Mouse (Mus musculus) E14TG2a.4 (cell line): Measurements from ENCODE around the gene Zbtb22.

Experiments used
- CTCF ChIP-seq: conservative IDR thresholded peaks from 2 replicates; pipeline ENCODE4 v1.5.1; 2014; ENCODE audit warnings: low read length
- NANOG ChIP-seq: IDR thresholded peaks from 2 replicates; pipeline ENCODE4 v1.6.1; 2014; ENCODE audit warnings: borderline replicate concordance, low read length, mixed read lengths
- POU5F1 ChIP-seq: IDR thresholded peaks from 2 replicates; pipeline ENCODE4 v1.6.1; 2014; ENCODE audit warnings: low read length, borderline replicate concordance

GRCm38 (mm10) chr17:33931159-33931866, 15.6 kb downstream of the Zbtb22 start:
- no peak for TF ChIP-seq CTCF
- TF ChIP-seq POU5F1: no peak
- TF ChIP-seq NANOG: no peak
